Mouse (Mus musculus): Measurements from ENCODE around the gene Got1. TPM values are rescaled to one million over a fixed set of nuclear protein-coding genes. Genes with fewer than 3 reads are reported as not detected.

Got1 gene
- total RNA-seq, 4 experiments from 2014 or later: 106 to 317 (median 154) TPM

DNA sequence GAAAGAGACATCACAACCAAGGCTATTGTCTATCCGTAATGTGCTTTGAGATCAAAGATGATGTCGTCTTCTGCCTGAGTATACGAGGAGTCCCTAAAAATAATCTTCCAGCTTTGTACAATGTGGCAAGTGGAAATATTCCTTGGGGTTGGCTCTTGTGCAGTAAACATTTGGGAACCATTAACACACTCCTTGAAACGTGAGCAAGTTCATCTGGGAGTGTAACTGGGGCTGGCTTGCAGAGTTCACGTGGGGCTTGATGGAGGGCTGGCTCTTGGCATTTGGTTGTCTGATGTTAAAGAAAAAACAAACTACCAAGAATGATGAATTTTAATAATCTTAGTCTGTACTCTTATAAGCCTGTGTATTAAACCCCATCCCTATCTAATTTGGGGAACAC lies 45.0 kb downstream of the Got1 start:
- no peak for DNase-seq

- peak; percentile 67 for DNase-seq
Measured at GRCm38 (mm10) chr19:43478891-43479290, 45.5 kb downstream of the Got1 start.

DNA sequence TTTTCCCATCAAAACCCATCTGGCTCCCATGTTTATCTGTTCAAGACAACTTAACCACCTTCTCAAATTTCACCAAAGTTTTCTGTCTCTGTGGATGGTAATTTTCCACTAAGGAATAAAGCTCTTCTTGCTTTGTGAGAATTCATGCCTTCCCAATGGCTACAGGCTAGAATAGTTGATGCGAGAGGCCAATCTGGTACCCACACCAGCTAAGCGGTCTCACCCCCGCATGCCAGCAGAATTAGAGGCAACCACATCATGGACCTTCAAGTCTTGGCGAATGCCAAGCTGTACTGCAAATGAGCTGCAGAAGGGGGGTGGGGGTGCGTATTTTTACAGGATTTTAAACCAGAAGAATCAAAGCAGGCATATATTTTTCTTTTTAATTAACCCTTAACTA lies 47.0 kb downstream of the Got1 start:
- DNase-seq: no peak

DNA sequence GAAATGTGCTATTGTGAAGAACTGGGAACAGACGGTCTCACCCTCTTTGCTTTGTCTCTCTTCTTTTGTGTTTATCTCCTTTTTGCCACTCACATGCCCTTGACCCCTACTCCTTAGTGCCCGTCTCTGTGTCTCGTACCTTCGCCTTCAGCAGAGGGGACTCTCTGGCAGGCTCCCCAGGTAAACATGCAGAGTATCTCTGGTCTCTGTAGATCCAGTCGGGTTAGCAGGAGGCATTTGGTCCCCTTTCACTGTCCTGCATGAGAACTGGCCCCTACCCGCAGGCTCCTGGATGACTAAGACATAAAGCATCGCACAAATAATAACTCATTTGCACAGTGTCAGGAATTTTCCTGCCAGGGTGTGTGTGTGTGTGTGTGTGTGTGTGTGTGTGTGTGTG lies 48.3 kb downstream of the Got1 start:
- DNase-seq: no peak

DNA sequence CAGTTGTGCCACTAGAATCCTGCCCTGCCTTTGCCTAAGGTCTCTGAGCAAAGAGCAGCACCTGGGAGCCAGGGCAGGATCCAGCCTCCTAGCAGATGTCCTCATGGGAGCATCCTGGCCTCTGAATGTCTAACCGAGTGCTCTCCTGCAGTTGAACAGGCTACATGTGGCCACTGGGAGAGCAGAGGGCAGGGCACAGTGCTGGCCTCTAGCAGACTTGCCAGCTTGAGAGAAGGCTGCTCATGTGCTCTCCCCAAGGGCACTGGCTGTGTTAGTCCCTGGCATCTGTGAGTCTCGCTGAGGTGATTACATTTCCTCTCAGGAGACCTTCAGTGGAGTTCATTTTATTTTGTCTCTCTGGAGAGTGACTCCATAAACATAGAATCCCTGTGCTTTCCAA lies 48.8 kb downstream of the Got1 start:
- peak; percentile 17 for DNase-seq

DNA sequence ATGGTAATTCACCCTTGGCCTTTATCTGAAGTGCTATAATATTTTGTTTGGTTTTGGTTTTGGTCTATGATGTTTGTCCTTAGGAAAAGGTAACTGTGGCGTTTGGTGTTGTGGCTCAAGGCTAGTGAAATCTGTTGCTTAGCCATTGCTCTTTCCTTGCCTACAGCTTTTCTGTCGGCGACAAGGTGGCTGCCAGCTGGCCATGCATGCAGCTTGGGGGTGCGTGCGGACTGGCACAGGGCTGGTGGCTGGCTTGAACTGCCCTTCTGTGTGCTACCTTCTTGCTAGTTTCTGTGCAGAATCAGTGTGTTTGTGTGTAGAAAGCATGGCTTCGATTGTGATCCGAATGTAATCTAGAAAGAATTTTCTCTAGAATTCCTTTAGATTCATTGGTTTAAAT lies 51.6 kb downstream of the Got1 start:
- no peak for DNase-seq

DNA sequence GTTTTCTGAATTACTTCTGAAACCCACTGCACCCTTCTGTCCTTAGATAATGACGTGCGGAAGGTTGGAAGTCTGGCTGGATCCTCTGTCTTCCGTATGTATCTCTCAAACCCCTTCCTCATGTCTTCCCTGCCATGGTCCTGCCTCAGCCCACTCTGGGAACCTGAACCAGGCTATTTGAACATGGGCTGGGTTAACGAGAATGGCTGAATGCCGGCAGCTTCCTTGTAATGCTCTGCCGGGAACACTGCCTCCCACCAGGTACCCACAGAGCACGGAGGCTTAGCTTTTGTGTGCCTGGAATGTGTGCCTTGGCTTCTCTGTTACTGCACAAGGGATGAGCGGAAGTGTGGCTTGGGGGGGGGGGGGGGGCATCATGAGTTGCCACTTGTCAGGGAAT lies 52.1 kb downstream of the Got1 start:
- DNase-seq: no peak

DNA sequence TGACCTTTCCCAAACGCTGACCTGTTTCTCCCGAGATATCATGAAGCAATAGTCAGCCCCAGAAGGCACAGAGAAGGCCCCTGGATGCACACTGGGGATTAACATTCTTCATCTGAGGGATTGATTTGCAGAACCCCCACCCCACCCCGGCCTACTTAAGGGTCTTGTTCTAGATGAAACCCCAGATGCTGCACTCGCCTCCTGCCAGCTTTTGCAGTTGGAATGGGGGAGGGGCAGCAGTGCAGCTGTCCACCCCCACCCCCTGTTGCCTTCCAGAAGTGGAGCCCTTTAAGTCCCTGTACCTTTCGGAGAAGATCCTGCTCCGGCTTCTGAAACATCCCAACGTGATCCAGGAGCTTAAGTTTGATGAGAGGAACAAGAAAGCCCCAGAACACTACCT lies 55.1 kb downstream of the Got1 start:
- no peak for DNase-seq

GRCm38 (mm10) chr19:43467927-43468685 lies 56.3 kb downstream of the Got1 start:
- DNase-seq: no peak

- no peak for DNase-seq
Measured at GRCm38 (mm10) chr19:43465601-43466255, 58.7 kb downstream of the Got1 start.

DNA sequence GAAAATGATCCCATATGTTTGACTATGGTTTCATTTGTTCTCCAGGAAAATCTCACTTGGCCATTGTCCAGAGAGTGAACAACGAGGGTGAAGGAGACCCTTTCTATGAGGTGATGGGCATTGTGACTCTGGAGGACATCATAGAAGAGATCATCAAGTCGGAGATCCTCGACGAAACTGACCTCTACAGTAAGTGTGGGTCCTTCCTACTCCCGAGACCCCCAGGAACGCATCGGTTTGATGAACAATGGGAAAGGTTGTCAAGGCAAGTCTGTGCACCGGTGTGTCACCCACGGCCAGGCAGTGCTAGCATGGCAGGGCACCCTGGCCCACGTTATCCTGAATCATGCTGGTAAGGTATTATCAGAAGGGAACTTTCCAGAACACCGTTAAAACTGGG lies 59.3 kb downstream of the Got1 start:
- no peak for DNase-seq

DNA sequence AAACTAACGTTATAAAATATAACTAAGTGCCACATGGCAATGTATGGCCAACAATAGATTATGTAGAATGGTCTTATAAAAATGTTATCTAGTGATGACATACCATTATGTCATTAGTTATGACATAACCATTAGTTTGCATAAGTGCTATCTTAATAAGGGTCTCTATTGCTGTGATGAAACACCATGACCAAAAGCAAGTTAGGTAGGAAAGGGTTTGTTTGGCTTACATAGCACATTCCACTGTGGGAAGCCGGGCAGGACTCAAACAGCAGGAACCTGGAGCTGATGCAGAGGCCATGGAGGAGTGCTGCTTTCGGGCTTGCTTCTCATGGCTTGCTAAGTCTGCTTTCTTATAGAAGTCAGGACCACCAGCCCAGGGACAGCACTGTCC lies 60.1 kb downstream of the Got1 start:
- DNase-seq: no peak

DNA sequence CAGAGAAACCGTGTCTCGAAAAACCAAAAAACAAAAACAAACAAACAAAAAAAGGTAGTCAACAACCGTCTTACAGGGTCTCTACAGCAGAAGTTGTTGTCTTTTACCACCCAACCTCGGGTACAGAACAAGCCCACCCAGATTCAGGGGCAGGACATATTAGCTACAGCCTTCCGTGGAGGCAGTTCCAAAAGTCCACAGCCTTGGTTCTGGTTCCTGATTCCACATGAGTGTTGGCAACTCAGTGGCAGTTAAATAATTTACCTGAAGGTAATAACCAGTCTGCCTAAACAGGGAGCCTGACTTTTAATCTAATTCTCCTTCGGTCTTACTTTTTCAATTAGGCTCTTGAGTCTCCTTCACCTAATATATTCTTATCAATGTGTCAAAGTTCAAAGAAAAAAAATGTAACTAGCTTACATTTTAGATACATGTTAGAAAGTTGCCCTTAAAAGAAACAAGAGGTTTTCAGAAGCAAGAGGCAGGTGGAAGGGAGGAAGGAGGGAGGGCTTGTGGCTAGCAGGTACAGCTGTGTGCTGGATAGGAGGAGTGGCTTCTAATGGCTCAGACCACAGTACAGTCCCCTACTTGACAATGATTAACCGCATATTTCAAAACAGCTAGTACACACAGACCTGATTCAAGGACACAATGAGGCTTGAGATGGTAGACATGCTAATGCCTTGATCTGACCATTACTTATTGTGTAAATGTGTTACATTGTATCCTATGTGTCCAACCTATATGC lies 60.7 kb downstream of the Got1 start:
- DNase-seq: no peak

- no peak for DNase-seq
Measured at GRCm38 (mm10) chr19:43462141-43462540, 62.3 kb downstream of the Got1 start.

GRCm38 (mm10) chr19:43460481-43460880 lies 63.9 kb downstream of the Got1 start:
- DNase-seq: no peak

DNA sequence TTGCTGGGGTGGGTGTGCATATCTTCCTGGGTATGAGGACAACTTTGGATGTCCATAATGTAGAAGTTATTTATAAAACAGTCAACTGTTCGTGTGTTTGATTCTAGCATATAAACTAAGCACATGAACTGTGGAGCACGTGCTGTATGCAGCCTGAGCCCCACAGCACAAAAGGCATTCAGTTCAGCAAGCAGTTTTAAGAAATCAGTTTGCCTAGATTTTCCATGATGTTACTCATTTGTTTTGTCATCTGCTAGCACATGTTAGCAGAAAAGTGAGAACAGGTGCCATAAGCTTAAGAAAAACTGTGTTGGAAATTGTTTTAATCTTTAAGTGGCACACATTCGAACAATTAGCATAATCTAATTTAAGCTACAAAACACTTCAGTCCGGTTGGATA lies 64.5 kb downstream of the Got1 start:
- no peak for DNase-seq

- no peak for DNase-seq
Measured at GRCm38 (mm10) chr19:43453025-43453424, 71.4 kb downstream of the Got1 start.

GRCm38 (mm10) chr19:43452176-43452575 lies 72.2 kb downstream of the Got1 start:
- DNase-seq: no peak

DNA sequence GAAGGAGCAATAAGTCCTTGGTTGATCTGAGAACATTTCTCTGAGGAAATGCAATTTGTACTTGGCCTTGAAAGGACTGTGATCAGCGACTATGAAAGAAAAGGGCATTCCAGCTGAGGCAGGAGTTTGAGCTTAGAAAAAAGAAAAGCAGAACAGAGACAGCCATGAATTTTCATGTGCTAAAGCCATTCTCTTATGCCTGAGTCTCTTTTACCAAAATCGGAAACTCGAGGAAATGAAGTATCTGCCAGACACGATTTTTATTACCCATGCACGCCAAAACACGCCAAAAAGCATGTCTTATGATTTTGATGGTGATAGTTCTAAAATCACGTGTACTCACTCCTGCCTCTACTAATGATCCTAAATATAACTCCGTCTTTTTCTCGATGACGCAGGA lies 72.8 kb downstream of the Got1 start:
- no peak for DNase-seq

Data from adrenal gland, adult 8-10 months (tissue).